9 mouse cellular contexts compared by ENCODE assay signal in the genomic region with DNA sequence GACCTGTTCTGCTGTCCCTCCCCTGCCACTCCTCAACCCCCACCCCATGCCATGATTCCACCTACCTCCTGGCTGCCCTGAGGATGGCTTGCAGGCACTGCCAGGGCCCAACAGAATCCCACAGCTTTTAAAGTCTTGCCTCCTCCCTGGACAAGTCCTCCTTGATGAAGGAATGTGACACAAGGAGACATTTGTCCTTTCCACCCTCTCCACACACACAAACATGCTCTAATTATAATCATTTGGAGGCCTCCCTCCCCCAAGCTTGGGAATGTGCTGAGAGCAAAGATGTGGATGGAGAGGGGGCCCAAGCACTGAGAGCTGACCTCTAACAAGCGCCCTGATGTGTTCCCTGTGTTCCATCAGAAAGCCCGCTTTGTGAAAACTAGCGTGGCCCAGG. TPM values are rescaled to one million over a fixed set of nuclear protein-coding genes. Genes with fewer than 3 reads are reported as not detected.
DNase-seq lines count a peak whose midpoint lies in the region; ATAC-seq and TF ChIP-seq lines count a peak whose summit lies in the region.
"Had no signal": no experiment of that assay in that cellular context is flagged by ENCODE, and none has a peak within 500 bp of the region (broad histone marks: within the 10 kb centered on the region; RNA-seq: fewer than 3 reads in every experiment).

Gene Ddn (minus strand): TSS at position 101 of the 400 bp plus-strand sequence.

- peak within 1 kb of the TSS; percentile 88 for H3K4me2 ChIP-seq in embryonic facial prominence, embryonic 15.5 days (replicated peaks)
- H3K4me2 ChIP-seq in intestine, embryonic 16.5 days (ENCODE audit: low read depth, low read length), result no peak within 1 kb of the TSS
- H3K4me2 ChIP-seq in midbrain, embryonic 15.5 days, result peak within 1 kb of the TSS; percentile 79

- TF ChIP-seq CTCF in cerebellum, adult 2 months (IDR thresholded peaks at IDR 0.05; ENCODE audit: borderline replicate concordance, insufficient read depth, low read depth, low read length), result no peak

- peaks cover 25% of the 10 kb centered on the region for H3K36me3 ChIP-seq in embryonic facial prominence, embryonic 15.5 days
- H3K36me3 ChIP-seq in intestine, embryonic 16.5 days (ENCODE audit: control insufficient read depth, insufficient read depth, low read length), result peaks cover 7% of the 10 kb centered on the region
- H3K36me3 ChIP-seq in midbrain, embryonic 15.5 days (replicated peaks), result peaks cover 17% of the 10 kb centered on the region; the same call in 1 of the 2 replicates

- ATAC-seq in embryonic facial prominence, embryonic 15.5 days (ENCODE audit: insufficient number of reproducible peaks, low FRiP score, low TSS enrichment, low read depth), result no peak
- ATAC-seq in intestine, embryonic 16.5 days, result no peak
- ATAC-seq in midbrain, embryonic 15.5 days (replicated peaks), result no peak

- DNase-seq in layer of hippocampus, adult 18-20 months (ENCODE audit: low spot score in 2 of 2), result no peak
- DNase-seq in layer of hippocampus, adult 9-10 months (ENCODE audit: low spot score), result no peak
- DNase-seq in cerebellum, adult 2 months, result no peak
- no peak for DNase-seq in c-Kit-positive CD71-positive TER-119-positive erythroid progenitor cells, embryonic 14.5 days (ENCODE audit: low spot score)
- no peak for DNase-seq in urinary bladder, adult 18-20 months (ENCODE audit: low spot score in 2 of 2)
- DNase-seq: lung, postnatal 10 days had no signal

- peaks cover 45% of the 10 kb centered on the region for H3K4me1 ChIP-seq in embryonic facial prominence, embryonic 15.5 days
- H3K4me1 ChIP-seq in intestine, embryonic 16.5 days (ENCODE audit: control insufficient read depth, insufficient read depth, low read length), result peaks cover 27% of the 10 kb centered on the region
- H3K4me1 ChIP-seq in midbrain, embryonic 15.5 days, result peaks cover 46% of the 10 kb centered on the region
- H3K4me1 ChIP-seq in cerebellum, adult 2 months (ENCODE audit: control insufficient read depth, insufficient read depth, low read length), result peaks cover 6% of the 10 kb centered on the region; the same call in 1 of the 2 replicates

- peaks cover 58% of the 10 kb centered on the region for H3K27me3 ChIP-seq in embryonic facial prominence, embryonic 15.5 days
- peaks cover 55% of the 10 kb centered on the region for H3K27me3 ChIP-seq in intestine, embryonic 16.5 days (replicated peaks; ENCODE audit: control insufficient read depth, insufficient read depth, low read length)
- peaks cover 60% of the 10 kb centered on the region for H3K27me3 ChIP-seq in midbrain, embryonic 15.5 days (replicated peaks)
- H3K27me3 ChIP-seq in cerebellum, adult 2 months (ENCODE audit: control insufficient read depth, insufficient read depth, low read length), result peaks cover 3% of the 10 kb centered on the region; the same call in 1 of the 2 replicates

- no peaks in the 10 kb centered on the region for H3K9me3 ChIP-seq in embryonic facial prominence, embryonic 15.5 days (replicated peaks)
- H3K9me3 ChIP-seq in intestine, embryonic 16.5 days (ENCODE audit: control insufficient read depth, low read length), result no peaks in the 10 kb centered on the region
- no peaks in the 10 kb centered on the region for H3K9me3 ChIP-seq in midbrain, embryonic 15.5 days

- H3K4me3 ChIP-seq in embryonic facial prominence, embryonic 15.5 days (replicated peaks), result peak within 1 kb of the TSS; percentile 48
- peak within 1 kb of the TSS; percentile 45 for H3K4me3 ChIP-seq in intestine, embryonic 16.5 days (ENCODE audit: low read length)
- H3K4me3 ChIP-seq in midbrain, embryonic 15.5 days, result peak within 1 kb of the TSS; percentile 48
- no peak within 1 kb of the TSS for H3K4me3 ChIP-seq in cerebellum, adult 2 months (replicated peaks; ENCODE audit: insufficient read depth, low read depth, low read length)

- 30% methylated on average over 3 of the region's 3 CpGs for WGBS in embryonic facial prominence, embryonic 15.5 days
- whole genome bisulfite sequencing in intestine, embryonic 16.5 days, result 53% methylated on average over 3 of the region's 3 CpGs
- 68% methylated on average over 3 of the region's 3 CpGs for WGBS in midbrain, embryonic 15.5 days
- 67% methylated on average over 3 of the region's 3 CpGs for WGBS in cerebellum, adult 2 months

- no peak for TF ChIP-seq POLR2A in cerebellum, adult 2 months (IDR thresholded peaks at IDR 0.05; ENCODE audit: borderline replicate concordance, insufficient read depth, low read length)

- no peak within 1 kb of the TSS for H3K27ac ChIP-seq in embryonic facial prominence, embryonic 15.5 days (replicated peaks)
- H3K27ac ChIP-seq in intestine, embryonic 16.5 days (ENCODE audit: low read length), result no peak within 1 kb of the TSS
- H3K27ac ChIP-seq in midbrain, embryonic 15.5 days, result 0 out of 2 replicates have a peak within 1 kb of the TSS, but pooled peaks have one; percentile 11
- H3K27ac ChIP-seq in cerebellum, adult 2 months (ENCODE audit: insufficient read depth, low read length), result no peak within 1 kb of the TSS

- no peak within 1 kb of the TSS for H3K9ac ChIP-seq in embryonic facial prominence, embryonic 15.5 days
- no peak within 1 kb of the TSS for H3K9ac ChIP-seq in intestine, embryonic 16.5 days (ENCODE audit: low read depth, low read length)
- H3K9ac ChIP-seq in midbrain, embryonic 15.5 days, result peak within 1 kb of the TSS; percentile 39; the same call in 1 of the 2 replicates

RNA-seq across cellular contexts. Expression of gene Ddn, which starts in this region (rescaled TPM):
- total RNA-seq in layer of hippocampus, adult 18-20 months (2021), result 1,000 to 10,000 TPM; 1,780 to 1,859 TPM
- polyA plus RNA-seq in embryonic facial prominence, embryonic 15.5 days (2015; fragmentation: Nextera tagmentation; extraction: Ambion mirVana), result 0.04 and 0.05 TPM in 2 replicates
- polyA plus RNA-seq in intestine, embryonic 16.5 days (2015; fragmentation: Nextera tagmentation; extraction: Ambion mirVana), result not detected in 2 replicates
- 0.52 and 0.81 TPM in 2 replicates for polyA plus RNA-seq in midbrain, embryonic 15.5 days (2015; fragmentation: Nextera tagmentation; extraction: Ambion mirVana)
- polyA plus RNA-seq in cerebellum, adult 2 months (2012; rRNA removed), result 1.0 and 1.3 TPM in 2 replicates
